Mouse (Mus musculus) spleen, adult 2 months (tissue): ENCODE measurements at regions not wholly inside any gene's neighbourhood (a gene's known extent, or its start where the extent isn't known, plus 50 kb on each side); places are given as distances from the start of the nearest gene placed in this dataset.

Source experiments
- DNase-seq, 2 experiments: peaks; one replicate each; pipeline versions ENCODE4 v3.0.0 to v3.0.0-alpha.2; 2012 to 2021; ENCODE audit warnings: low spot score in 2 of 2, low read depth in 1 of 2
- H3K27ac ChIP-seq: fragments of 200-500 bp; 2 replicates; pipeline ENCODE4 v1.5.1; 2012; ENCODE audit warnings: low read length, inconsistent platforms; ENCODE audit not compliant: insufficient read depth
- H3K27me3 ChIP-seq: fragments of 200-500 bp; 2 replicates; pipeline ENCODE4 v1.6.1; 2012; ENCODE audit warnings: mild to moderate bottlenecking, moderate library complexity, low read length, inconsistent platforms; ENCODE audit not compliant: control insufficient read depth, insufficient read depth
- H3K36me3 ChIP-seq: fragments of 200-500 bp; 2 replicates; pipeline ENCODE4 v1.6.1; 2012; ENCODE audit warnings: mild to moderate bottlenecking, low read length, inconsistent platforms; ENCODE audit not compliant: control insufficient read depth, insufficient read depth
- H3K4me1 ChIP-seq: fragments of 200-500 bp; 2 replicates; pipeline ENCODE4 v1.6.1; 2011; ENCODE audit warnings: inconsistent platforms; ENCODE audit not compliant: control insufficient read depth, insufficient read depth, insufficient read length
- H3K4me3 ChIP-seq: fragments of 200-500 bp; 2 replicates; pipeline ENCODE4 v1.5.1; 2011; ENCODE audit warnings: mild to moderate bottlenecking, inconsistent platforms; ENCODE audit not compliant: insufficient read depth, insufficient read length; ENCODE audit errors: extremely low read depth
- CTCF ChIP-seq: fragments of 200-500 bp; IDR thresholded peaks from 2 replicates; pipeline ENCODE4 v1.5.1; 2011; ENCODE audit warnings: mild to moderate bottlenecking, inconsistent platforms; ENCODE audit not compliant: insufficient read depth, insufficient read length, insufficient replicate concordance; ENCODE audit errors: extremely low read depth
- POLR2A ChIP-seq: fragments of 200-500 bp; IDR thresholded peaks from 2 replicates; pipeline ENCODE4 v1.6.1; 2011; ENCODE audit warnings: low read depth, low read length, inconsistent platforms
- WGBS: fragments of 180-500 bp; shearing (Covaris S2); methylation state at CpG from one replicate; pipeline ENCODE4 v1.1.7; 2018; 5-methylcytosine and 5-hydroxymethylcytosine counted together

DNA sequence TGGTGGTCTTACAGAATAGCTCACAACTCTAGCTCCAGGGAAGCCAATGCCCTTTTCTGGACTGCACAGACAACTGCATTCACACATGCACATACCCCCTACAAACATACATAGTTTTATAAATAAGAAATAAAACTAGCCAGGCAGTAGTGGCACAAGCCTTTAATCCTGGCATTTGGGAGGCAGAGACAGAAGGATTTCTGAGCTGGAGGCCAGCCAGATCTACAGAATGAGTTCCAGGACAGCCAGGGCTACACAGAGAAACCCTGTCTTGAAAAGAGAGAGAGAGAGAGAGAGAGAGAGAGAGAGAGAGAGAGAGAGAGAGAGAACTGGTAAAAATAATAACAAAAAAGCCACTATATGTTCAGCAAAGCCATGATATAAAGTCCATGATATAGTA is 143.5 kb upstream of the Tbl1x start:
- no peak overlapping the region for H3K4me3 ChIP-seq

DNA sequence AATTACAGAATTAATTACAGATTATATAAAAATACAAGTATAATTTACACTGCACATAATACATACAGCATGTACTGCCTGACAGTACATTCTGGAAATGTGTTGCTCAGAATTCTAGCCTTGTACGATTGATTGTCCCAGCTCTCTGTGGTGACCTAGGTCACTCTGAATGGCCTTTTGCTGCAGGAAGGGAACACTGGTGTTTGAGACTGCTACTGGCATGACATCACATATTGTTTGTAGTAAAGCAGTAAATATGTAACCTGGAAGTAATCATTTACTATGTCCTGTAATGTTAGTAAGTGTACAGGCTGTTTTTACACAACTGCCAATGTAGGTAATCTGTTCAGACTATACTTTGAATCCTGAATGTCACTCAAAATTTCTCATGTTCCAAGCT is 123.5 kb upstream of the Tbl1x start:
- Histone ChIP-seq H3K27me3 (no peaks in the 10 kb centered on the region), H3K36me3 (no peaks in the 10 kb centered on the region), H3K4me3 (no peak overlapping the region), H3K4me1 (no peaks in the 10 kb centered on the region), H3K27ac (no peak overlapping the region)
- no peak for TF ChIP-seq CTCF
- TF ChIP-seq POLR2A, result no peak
- 95% methylated on average over 1 of the region's 1 CpGs for WGBS
- no peak for DNase-seq

More for the DNA sequence above, 143.5 kb upstream of the Tbl1x start:
- no peak for TF ChIP-seq POLR2A
- no peak for TF ChIP-seq CTCF
- no peak for DNase-seq
- Histone ChIP-seq H3K27me3 (no peaks in the 10 kb centered on the region), H3K36me3 (no peaks in the 10 kb centered on the region), H3K27ac (no peak overlapping the region), H3K4me1 (no peaks in the 10 kb centered on the region)

DNA sequence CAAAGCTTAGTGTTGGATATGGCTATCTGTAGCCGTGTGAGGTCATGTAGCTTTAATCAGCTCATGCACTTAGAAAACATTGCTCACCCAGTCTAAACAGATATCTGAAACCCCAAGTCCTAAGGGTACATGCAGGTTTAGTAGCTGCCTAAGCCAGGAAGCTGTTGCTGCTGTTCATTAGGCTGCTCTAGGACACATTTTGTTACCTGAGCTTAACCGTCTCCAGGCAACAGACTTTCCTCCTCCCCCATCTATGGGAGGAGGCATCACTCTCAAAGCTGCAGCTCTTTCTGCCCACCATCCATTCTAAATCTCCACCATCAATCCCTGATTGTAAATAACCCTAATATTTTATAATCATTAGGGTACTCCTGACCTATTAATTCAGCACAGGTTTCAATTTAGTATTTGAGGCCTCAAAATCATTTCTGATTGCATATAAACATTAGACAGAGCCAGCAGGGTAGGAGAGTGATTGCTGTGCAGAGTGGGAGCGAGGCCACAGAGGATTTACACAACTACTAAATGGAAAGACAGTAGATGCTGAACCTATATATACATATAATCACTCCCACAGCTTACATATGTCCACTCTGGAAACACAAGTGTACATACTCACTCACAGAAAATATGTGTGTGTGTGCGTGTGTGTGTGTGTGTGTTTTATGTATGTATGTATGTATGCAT is 118.9 kb upstream of the Tbl1x start:
- no peak for TF ChIP-seq POLR2A
- no peak for TF ChIP-seq CTCF
- WGBS, result 76% methylated on average over 4 of the region's 4 CpGs
- Histone ChIP-seq H3K27me3 (no peaks in the 10 kb centered on the region), H3K27ac (no peak overlapping the region), H3K4me1 (no peaks in the 10 kb centered on the region), H3K36me3 (no peaks in the 10 kb centered on the region), H3K4me3 (no peak overlapping the region)
- DNase-seq, result no peak

DNA sequence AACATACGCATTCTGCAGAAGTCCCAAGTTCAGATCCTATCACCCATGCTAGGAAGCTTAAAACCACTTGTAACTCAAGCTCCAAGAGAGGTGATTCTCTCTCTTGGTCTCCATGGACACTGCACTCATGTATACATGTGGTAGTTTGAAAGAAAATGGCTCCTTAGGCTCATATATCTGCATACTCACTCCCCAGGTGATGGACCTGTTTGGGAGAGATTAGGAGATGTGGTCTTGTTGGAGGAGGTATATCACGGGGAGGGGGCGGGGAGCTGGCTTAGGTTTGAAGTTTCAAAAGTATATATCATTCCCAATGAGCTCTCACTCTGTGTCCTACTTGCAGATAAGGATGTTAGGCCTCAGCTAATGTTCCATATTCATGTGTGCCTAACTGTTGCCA is 103.9 kb upstream of the Tbl1x start:
- WGBS, result 84% methylated on average over 3 of the region's 3 CpGs

DNA sequence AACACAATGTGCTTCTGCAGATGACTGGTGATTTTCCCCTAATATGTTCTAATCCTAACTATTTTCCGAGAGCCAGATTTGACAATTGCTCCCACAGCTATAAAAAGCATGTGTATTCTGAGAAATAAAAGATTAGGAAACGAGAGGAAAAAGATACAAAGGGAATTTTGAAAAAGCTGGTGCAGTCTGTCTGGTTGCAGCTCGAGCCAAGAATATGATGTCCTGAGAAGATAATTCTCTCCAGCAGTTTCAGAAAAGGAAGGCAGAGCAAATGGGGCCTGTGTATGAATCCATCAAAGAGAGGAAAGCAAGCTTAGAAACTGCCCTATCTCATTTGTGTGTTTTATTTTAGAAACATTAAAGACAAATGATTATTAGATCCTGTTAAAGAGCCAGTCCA is 102.9 kb upstream of the Tbl1x start:
- DNase-seq, result no peak
- Histone ChIP-seq H3K27me3 (no peaks in the 10 kb centered on the region), H3K27ac (no peak overlapping the region), H3K4me1 (no peaks in the 10 kb centered on the region), H3K4me3 (no peak overlapping the region), H3K36me3 (no peaks in the 10 kb centered on the region)
- no peak for TF ChIP-seq POLR2A
- TF ChIP-seq CTCF, result no peak
- 71% methylated on average over 3 of the region's 3 CpGs for WGBS

More for the DNA sequence above, 103.9 kb upstream of the Tbl1x start:
- no peak for DNase-seq
- Histone ChIP-seq H3K27ac (no peak overlapping the region), H3K27me3 (no peaks in the 10 kb centered on the region), H3K36me3 (no peaks in the 10 kb centered on the region), H3K4me3 (no peak overlapping the region), H3K4me1 (no peaks in the 10 kb centered on the region)
- TF ChIP-seq CTCF (no peak), POLR2A (no peak)

DNA sequence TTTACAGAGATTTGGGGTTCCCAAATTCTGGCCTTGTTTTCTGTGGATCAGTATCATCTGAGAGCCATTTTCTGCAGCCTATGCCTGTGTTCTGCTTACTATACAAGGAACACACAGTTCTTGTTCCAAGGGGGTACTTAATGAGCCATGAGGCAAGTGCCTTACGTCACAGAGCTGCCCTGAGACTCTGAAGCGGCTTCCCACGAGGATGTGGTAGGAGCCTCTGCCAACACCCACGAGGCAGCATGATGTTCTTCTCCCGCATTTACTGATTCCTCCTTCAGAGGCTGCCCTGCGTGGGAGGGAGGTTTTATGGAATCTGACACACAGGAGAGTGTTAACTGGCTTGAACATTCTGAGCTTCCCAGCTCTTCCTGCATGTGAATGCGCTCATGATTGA is 101.4 kb upstream of the Tbl1x start:
- Histone ChIP-seq H3K4me1 (no peaks in the 10 kb centered on the region), H3K27me3 (no peaks in the 10 kb centered on the region), H3K27ac (no peak overlapping the region), H3K36me3 (no peaks in the 10 kb centered on the region), H3K4me3 (no peak overlapping the region)
- DNase-seq, result no peak
- TF ChIP-seq POLR2A (no peak), CTCF (no peak)
- WGBS, result 73% methylated on average over 7 of the region's 7 CpGs

DNA sequence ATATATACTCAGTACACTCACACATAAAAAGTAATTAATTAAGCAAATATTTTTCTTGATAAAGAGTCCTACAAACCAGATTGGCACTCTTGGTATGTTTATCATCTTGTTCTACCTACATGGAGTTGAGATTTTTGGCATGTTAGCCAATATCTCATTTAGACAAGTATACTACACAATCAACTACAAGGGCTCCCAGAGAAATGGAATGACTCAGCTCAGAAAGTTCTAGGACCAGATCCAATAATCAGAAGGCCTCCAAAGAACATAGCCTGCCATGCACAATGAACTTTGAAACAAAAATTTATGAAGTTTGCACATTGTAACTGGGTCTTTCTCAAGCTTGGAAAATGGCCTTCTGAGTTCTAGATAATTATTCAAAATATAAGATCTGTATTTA is 100.0 kb upstream of the Tbl1x start:
- Histone ChIP-seq H3K27ac (no peak overlapping the region), H3K4me3 (no peak overlapping the region), H3K36me3 (no peaks in the 10 kb centered on the region), H3K27me3 (no peaks in the 10 kb centered on the region), H3K4me1 (no peaks in the 10 kb centered on the region)
- TF ChIP-seq POLR2A (no peak), CTCF (no peak)
- DNase-seq, result no peak
